Comparison of ENCODE assay signal across 10 mouse cellular contexts in genomic region chr10:105523405-105524088, GRCm38 (mm10). TPM values are rescaled to one million over a fixed set of nuclear protein-coding genes. Genes with fewer than 3 reads are reported as not detected.
DNase-seq lines count a peak whose midpoint lies in the region; ATAC-seq and TF ChIP-seq lines count a peak whose summit lies in the region.
"Had no signal": no experiment of that assay in that cellular context is flagged by ENCODE, and none has a peak within 500 bp of the region (broad histone marks: within the 10 kb centered on the region; RNA-seq: fewer than 3 reads in every experiment).

No protein-coding gene starts in this region.

- no peaks in the 10 kb centered on the region for H3K27me3 ChIP-seq in embryonic facial prominence, embryonic 11.5 days (ENCODE audit: control insufficient read depth, insufficient read depth, low read length)
- H3K27me3 ChIP-seq in embryonic facial prominence, embryonic 10.5 days (replicated peaks; ENCODE audit: low read depth, poor library complexity, severe bottlenecking) = no peaks in the 10 kb centered on the region
- no peaks in the 10 kb centered on the region for H3K27me3 ChIP-seq in limb, embryonic 12.5 days

- H3K9me3 ChIP-seq in embryonic facial prominence, embryonic 11.5 days (replicated peaks; ENCODE audit: control insufficient read depth, low read length) = no peaks in the 10 kb centered on the region
- H3K9me3 ChIP-seq in embryonic facial prominence, embryonic 10.5 days = no peaks in the 10 kb centered on the region
- H3K9me3 ChIP-seq in ES-E14 (ENCODE audit: control insufficient read depth, insufficient read depth, low read depth, low read length) = no peaks in the 10 kb centered on the region
- no peaks in the 10 kb centered on the region for H3K9me3 ChIP-seq in limb, embryonic 12.5 days

- no peak overlapping the region for H3K4me3 ChIP-seq in embryonic facial prominence, embryonic 11.5 days (ENCODE audit: low read depth, low read length)
- H3K4me3 ChIP-seq in embryonic facial prominence, embryonic 10.5 days = no peak overlapping the region
- H3K4me3 ChIP-seq in ES-E14 (ENCODE audit: insufficient read depth in 1 of 2, low read depth in 1 of 2, low read length in 2 of 2, poor library complexity in 1 of 2, severe bottlenecking in 1 of 2) = no peak overlapping the region
- H3K4me3 ChIP-seq in limb, embryonic 12.5 days (replicated peaks) = no peak overlapping the region

- in situ Hi-C loops in ES-E14 (cut with MboI; ENCODE audit: low sequenced_read_pairs in 2 of 2, unreplicated experiment in 2 of 2) = no loop called here

- WGBS in embryonic facial prominence, embryonic 11.5 days = 64% methylated on average over 8 of the region's 8 CpGs
- WGBS in embryonic facial prominence, embryonic 10.5 days = 70% methylated on average over 8 of the region's 8 CpGs
- 19% methylated on average over 8 of the region's 8 CpGs for WGBS in limb, embryonic 12.5 days

- H3K9ac ChIP-seq in embryonic facial prominence, embryonic 11.5 days (replicated peaks; ENCODE audit: low read length) = no peak overlapping the region
- H3K9ac ChIP-seq in ES-E14 (ENCODE audit: insufficient read depth, low read depth, low read length, poor library complexity, severe bottlenecking) = no peak overlapping the region
- H3K9ac ChIP-seq in limb, embryonic 12.5 days (replicated peaks) = no peak overlapping the region

- no peak overlapping the region for H3K27ac ChIP-seq in embryonic facial prominence, embryonic 11.5 days (replicated peaks; ENCODE audit: low read depth, low read length)
- H3K27ac ChIP-seq in embryonic facial prominence, embryonic 10.5 days (replicated peaks) = no peak overlapping the region; the same call in 1 of the 2 replicates
- H3K27ac ChIP-seq in ES-E14 (ENCODE audit: insufficient read depth, low read depth, low read length, poor library complexity, severe bottlenecking) = no peak overlapping the region
- peak overlapping the region; percentile 23; the same call in 1 of the 2 replicates for H3K27ac ChIP-seq in limb, embryonic 12.5 days

- no peak for ATAC-seq in embryonic facial prominence, embryonic 11.5 days (replicated peaks; ENCODE audit: insufficient number of reproducible peaks, low FRiP score, low TSS enrichment, low read depth)
- no peak for ATAC-seq in limb, embryonic 12.5 days (ENCODE audit: insufficient number of reproducible peaks, insufficient read depth, low FRiP score, low TSS enrichment, low read depth)

- no peak overlapping the region for H3K4me2 ChIP-seq in embryonic facial prominence, embryonic 11.5 days (ENCODE audit: low read depth, low read length)
- peak overlapping the region; percentile 27 for H3K4me2 ChIP-seq in limb, embryonic 12.5 days

- no peaks in the 10 kb centered on the region for H3K4me1 ChIP-seq in embryonic facial prominence, embryonic 11.5 days (ENCODE audit: control insufficient read depth, insufficient read depth, low read length)
- H3K4me1 ChIP-seq in embryonic facial prominence, embryonic 10.5 days = peaks cover 21% of the 10 kb centered on the region; the same call in 1 of the 2 replicates
- peaks cover 6 to 7% of the 10 kb centered on the region in 2 experiments; a peak in 3 of 4 replicates for H3K4me1 ChIP-seq in ES-E14 (ENCODE audit: control insufficient read depth in 2 of 2, insufficient read depth in 2 of 2, low read length in 2 of 2, poor library complexity in 1 of 2)
- peaks cover 38% of the 10 kb centered on the region for H3K4me1 ChIP-seq in limb, embryonic 12.5 days (replicated peaks)

- DNase-seq in embryonic facial prominence, embryonic 11.5 days (ENCODE audit: low spot score) = peak; percentile 19
- no peak for DNase-seq in embryonic facial prominence, embryonic 10.5 days (ENCODE audit: low spot score)
- DNase-seq in kidney, postnatal 4 days = peak; percentile 11 to 15
- DNase-seq in kidney, adult 11 months = no peak
- DNase-seq in ES-E14 (ENCODE audit: low read depth, low spot score) = no peak
- no peak for DNase-seq in embryo, embryonic 9.5 days (ENCODE audit: extremely low spot score)
- no peak for DNase-seq in right cerebral cortex, postnatal 25 days
- DNase-seq: cerebellum, adult 9-11 months; gastrocnemius, postnatal 10 days had no signal

- H3K36me3 ChIP-seq in embryonic facial prominence, embryonic 11.5 days (replicated peaks; ENCODE audit: control insufficient read depth, insufficient read depth, low read depth, low read length) = no peaks in the 10 kb centered on the region
- no peaks in the 10 kb centered on the region for H3K36me3 ChIP-seq in embryonic facial prominence, embryonic 10.5 days (replicated peaks)
- no peaks in the 10 kb centered on the region for H3K36me3 ChIP-seq in ES-E14 (ENCODE audit: control insufficient read depth, insufficient read depth, low read length, poor library complexity, severe bottlenecking)
- no peaks in the 10 kb centered on the region for H3K36me3 ChIP-seq in limb, embryonic 12.5 days

TF ChIP-seq in ES-E14, 5 proteins besides CTCF, POLR2A, EP300 and RAD21:
- TF ChIP-seq ZC3H11A (IDR thresholded peaks at IDR 0.05; ENCODE audit: borderline replicate concordance, low read depth, low read length) (no peak), ZNF384 (IDR thresholded peaks at IDR 0.05; ENCODE audit: low read depth, low read length) (peak; percentile 86), CHD2 (IDR thresholded peaks at IDR 0.05; ENCODE audit: low read depth, low read length) (no peak), MAFK (IDR thresholded peaks at IDR 0.05; ENCODE audit: insufficient read depth, low read depth, low read length) (no peak), HCFC1 (IDR thresholded peaks at IDR 0.05; ENCODE audit: borderline replicate concordance, insufficient read depth, low read length) (no peak)

RNA-seq across cellular contexts. Expression of gene Tmtc2, which starts 50.7 kb away (rescaled TPM):
- 7.6 and 7.8 TPM in 2 replicates for polyA plus RNA-seq in embryonic facial prominence, embryonic 11.5 days (2014; fragmentation: Nextera tagmentation; extraction: Ambion mirVana)
- 7.7 and 8.5 TPM in 2 replicates for polyA plus RNA-seq in embryonic facial prominence, embryonic 10.5 days (2016; fragmentation: Nextera tagmentation; extraction: Ambion mirVana)
- 0.63 and 0.89 TPM in 2 replicates for total RNA-seq in ES-E14 (2012; rRNA removed)
- polyA plus RNA-seq in limb, embryonic 12.5 days (2016; fragmentation: Nextera tagmentation; extraction: Ambion mirVana) = 26.6 and 27.0 TPM in 2 replicates

Comparison
In these comparisons a context has a peak if more than half of its experiments do, and no peak if none do; other contexts are left out.
1. DNase-seq: peak in embryonic facial prominence, embryonic 11.5 days (single experiment) and kidney, postnatal 4 days (2 of 2); none in embryonic facial prominence, embryonic 10.5 days (single experiment), kidney, adult 11 months (single experiment), ES-E14 (single experiment), embryo, embryonic 9.5 days (single experiment) and right cerebral cortex, postnatal 25 days (single experiment).